Mouse (Mus musculus) kidney, adult 18-20 months (tissue): ENCODE measurements around the gene Nr4a3.
A peak's percentile ranks its signal among the peaks of the same experiment; 100 is the strongest.

ENCODE experiments used
- DNase-seq: peaks from one replicate; pipeline ENCODE4 v3.0.0; 2021

The Nr4a3 gene

GRCm38 (mm10) chr4:48044491-48045211 lies at the start of gene Nr4a3:
Gene Nr4a3 (plus strand): TSS chr4:48045153.
- DNase-seq, result peak; percentile 90

GRCm38 (mm10) chr4:48002969-48003368 lies 42.0 kb upstream of the Nr4a3 start:
- no peak for DNase-seq

- no peak for DNase-seq
These were observed 41.5 kb upstream of the Nr4a3 start for GRCm38 (mm10) chr4:48003456-48003855.

GRCm38 (mm10) chr4:48006355-48006754 lies 38.6 kb upstream of the Nr4a3 start:
- DNase-seq, result no peak

- no peak for DNase-seq
These were observed 32.7 kb upstream of the Nr4a3 start for GRCm38 (mm10) chr4:48012209-48012608.

GRCm38 (mm10) chr4:48022966-48023365 lies 22.0 kb upstream of the Nr4a3 start:
- DNase-seq, result no peak

GRCm38 (mm10) chr4:48029652-48030051 lies 15.3 kb upstream of the Nr4a3 start:
- no peak for DNase-seq

- DNase-seq, result no peak
These were observed 10.7 kb upstream of the Nr4a3 start for GRCm38 (mm10) chr4:48034287-48034686.

GRCm38 (mm10) chr4:48037646-48038045 lies 7.3 kb upstream of the Nr4a3 start:
- no peak for DNase-seq

GRCm38 (mm10) chr4:48038847-48039246 lies 6.1 kb upstream of the Nr4a3 start:
- DNase-seq, result no peak

GRCm38 (mm10) chr4:48039736-48040135 lies 5.2 kb upstream of the Nr4a3 start:
- DNase-seq, result no peak

- no peak for DNase-seq
These were observed 2.5 kb upstream of the Nr4a3 start for GRCm38 (mm10) chr4:48042466-48042785.

- peak; percentile 93 for DNase-seq
These were observed 1.9 kb upstream of the Nr4a3 start for GRCm38 (mm10) chr4:48042786-48043701.

GRCm38 (mm10) chr4:48044141-48044490 lies 837 bp upstream of the Nr4a3 start:
- no peak for DNase-seq

- peak; percentile 34 for DNase-seq
These were observed 348 bp downstream of the Nr4a3 start for GRCm38 (mm10) chr4:48045281-48045720.

GRCm38 (mm10) chr4:48045721-48046460 lies 938 bp downstream of the Nr4a3 start:
- DNase-seq, result peak; percentile 47

GRCm38 (mm10) chr4:48046461-48046901 lies 1.5 kb downstream of the Nr4a3 start:
- no peak for DNase-seq

GRCm38 (mm10) chr4:48047136-48047765 lies 2.3 kb downstream of the Nr4a3 start:
- peak; percentile 16 for DNase-seq

- peak; percentile 20 for DNase-seq
These were observed 2.9 kb downstream of the Nr4a3 start for GRCm38 (mm10) chr4:48047766-48048371.

GRCm38 (mm10) chr4:48048456-48049315 lies 3.7 kb downstream of the Nr4a3 start:
- DNase-seq, result no peak

- DNase-seq, result no peak
These were observed 5.1 kb downstream of the Nr4a3 start for GRCm38 (mm10) chr4:48050020-48050419.
